Mouse (Mus musculus) megakaryocyte-erythroid progenitor cell, adult 5-6 weeks (primary cell): ENCODE measurements around the gene Pmm2. TPM values are rescaled to one million over a fixed set of nuclear protein-coding genes. Genes with fewer than 3 reads are reported as not detected.

ENCODE experiments used
- total RNA-seq, 2 experiments: library from RNA; stranded (forward) in 1 of 2; stranded (reverse) in 1 of 2; fragments of 200-1000, 215-1000 nt in 1 of 2; fragments of >200 nt in 1 of 2; fragmentation: Nextera tagmentation in 1 of 2; gene quantifications; 2 replicates each; pipeline ENCODE4 v1.2.3; 2014 to 2017

The Pmm2 gene
- total RNA-seq, 2 experiments from 2014 or later: 54.8 to 56.8 TPM

Other genes with a start within 250 kb of the Pmm2 start
- not detected in 2 replicates for gene Tmem114, start 212.5 kb upstream of the Pmm2 start, total RNA-seq (2014; fragmentation: Nextera tagmentation)
- not detected in 2 replicates for gene Tmem114, start 212.5 kb upstream of the Pmm2 start, total RNA-seq (2017)
- 27.1 and 47.9 TPM in 2 replicates for gene Mettl22, start 166.9 kb upstream of the Pmm2 start, total RNA-seq (2014; fragmentation: Nextera tagmentation)
- 17.1 and 31.8 TPM in 2 replicates for gene Mettl22, start 166.9 kb upstream of the Pmm2 start, total RNA-seq (2017)
- gene Abat, start 124.2 kb upstream of the Pmm2 start, total RNA-seq (2014; fragmentation: Nextera tagmentation): not detected in 2 replicates
- 0.65 and 1.2 TPM in 2 replicates for gene Abat, start 124.2 kb upstream of the Pmm2 start, total RNA-seq (2017)
- 17.2 and 18.1 TPM in 2 replicates for gene Tmem186, start within 50 bp of the Pmm2 start, total RNA-seq (2014; fragmentation: Nextera tagmentation)
- 12.5 and 22.9 TPM in 2 replicates for gene Tmem186, start within 50 bp of the Pmm2 start, total RNA-seq (2017)
- 28.8 and 32.5 TPM in 2 replicates for gene Carhsp1, start 34.5 kb downstream of the Pmm2 start, total RNA-seq (2014; fragmentation: Nextera tagmentation)
- 18.5 and 23.8 TPM in 2 replicates for gene Carhsp1, start 34.5 kb downstream of the Pmm2 start, total RNA-seq (2017)
- gene Gm5767, start 43.1 kb downstream of the Pmm2 start, total RNA-seq (2014; fragmentation: Nextera tagmentation): not detected in 2 replicates
- gene Gm5767, start 43.1 kb downstream of the Pmm2 start, total RNA-seq (2017): not detected in 2 replicates
- gene Usp7, start 154.6 kb downstream of the Pmm2 start, total RNA-seq (2014; fragmentation: Nextera tagmentation): 196 and 235 TPM in 2 replicates
- 202 and 222 TPM in 2 replicates for gene Usp7, start 154.6 kb downstream of the Pmm2 start, total RNA-seq (2017)
- 45.2 and 52.0 TPM in 2 replicates for gene 1810013L24Rik, start 192.4 kb downstream of the Pmm2 start, total RNA-seq (2014; fragmentation: Nextera tagmentation)
- 45.7 and 54.5 TPM in 2 replicates for gene 1810013L24Rik, start 192.4 kb downstream of the Pmm2 start, total RNA-seq (2017)